Mouse (Mus musculus) urinary bladder, postnatal 10 days (tissue): Measurements from ENCODE around the gene Nfat5.
A peak's percentile ranks its signal among the peaks of the same experiment; 100 is the strongest.

Experiments
- DNase-seq: peaks from one replicate; pipeline ENCODE4 v3.0.0; 2022; ENCODE audit warnings: low spot score

Nfat5 gene

DNA sequence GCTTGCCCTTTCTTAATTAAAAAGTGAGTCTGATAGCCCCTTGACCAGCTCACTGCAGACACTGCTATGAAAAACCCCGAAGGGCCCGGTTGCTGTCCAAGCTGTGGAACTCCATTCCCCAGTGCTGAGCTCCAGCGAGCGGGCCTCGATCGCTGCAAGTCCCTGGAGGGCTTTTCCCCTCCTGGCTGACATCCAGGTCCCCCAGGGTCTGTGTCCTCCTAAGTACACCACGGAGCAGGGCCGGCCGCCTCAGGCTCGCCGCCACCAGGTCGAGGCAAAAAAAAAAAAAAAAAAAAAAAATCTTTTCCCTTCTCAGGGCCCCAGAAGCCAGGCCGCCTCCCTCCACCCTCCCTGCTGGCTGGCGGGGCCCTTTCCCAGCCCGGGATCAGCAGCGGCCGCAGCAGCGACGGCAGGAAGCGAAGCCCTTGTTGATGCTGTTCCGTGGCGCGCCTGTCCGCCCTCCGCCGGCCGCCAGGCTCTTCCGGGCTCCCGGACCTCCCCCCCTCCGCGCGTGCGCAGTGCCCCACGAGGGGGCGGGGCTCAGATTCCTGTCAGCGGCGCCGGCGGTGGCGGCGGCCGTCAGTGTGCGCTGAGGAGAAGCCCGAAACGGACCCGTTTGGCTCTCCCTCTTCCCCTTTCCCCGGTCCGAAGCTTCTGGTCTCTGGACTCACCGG is at the start of gene Nfat5:
Gene Nfat5, plus strand, starts transcription at position 543 of the 674 bp plus-strand sequence.
- peak; percentile 69 for DNase-seq

DNA sequence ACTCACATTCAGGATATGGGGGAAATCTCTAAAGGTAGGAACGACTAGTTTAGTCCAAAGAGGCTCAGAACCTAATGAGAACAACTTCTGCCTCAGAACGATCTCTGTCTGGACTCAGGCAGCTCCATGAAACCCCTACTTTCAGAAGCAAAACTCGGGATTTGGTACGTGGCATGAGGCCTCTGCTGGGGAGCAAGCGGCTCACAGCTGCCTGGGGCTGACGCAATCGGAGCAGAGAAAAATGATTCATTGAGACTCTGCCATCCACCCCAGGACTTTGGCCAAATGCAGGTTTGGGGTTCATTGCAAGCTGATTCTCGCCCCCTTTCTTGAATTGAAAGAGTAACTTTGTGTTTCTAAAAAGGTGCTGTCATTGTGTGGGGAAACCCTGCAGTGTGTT is 49.1 kb upstream of the Nfat5 start:
- DNase-seq, result no peak

DNA sequence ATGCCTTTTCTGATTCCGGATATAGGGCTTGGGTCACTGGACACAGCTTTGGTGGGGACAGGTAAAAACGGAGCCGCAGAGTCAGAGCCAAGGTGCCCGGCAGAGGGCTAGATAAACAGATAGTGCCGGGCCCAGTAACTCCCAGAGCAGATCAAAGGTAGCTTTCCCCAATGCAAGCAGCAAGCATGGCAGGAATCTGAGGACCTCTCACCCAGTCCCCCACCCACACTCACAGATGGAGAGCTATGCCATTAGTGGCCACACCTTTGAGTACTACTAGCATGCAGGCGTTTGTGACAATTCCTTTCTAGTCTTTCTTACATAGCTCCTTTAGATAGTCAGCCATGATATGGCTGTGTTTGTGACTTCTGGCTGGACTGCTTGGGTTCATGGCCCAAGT is 44.8 kb upstream of the Nfat5 start:
- no peak for DNase-seq

DNA sequence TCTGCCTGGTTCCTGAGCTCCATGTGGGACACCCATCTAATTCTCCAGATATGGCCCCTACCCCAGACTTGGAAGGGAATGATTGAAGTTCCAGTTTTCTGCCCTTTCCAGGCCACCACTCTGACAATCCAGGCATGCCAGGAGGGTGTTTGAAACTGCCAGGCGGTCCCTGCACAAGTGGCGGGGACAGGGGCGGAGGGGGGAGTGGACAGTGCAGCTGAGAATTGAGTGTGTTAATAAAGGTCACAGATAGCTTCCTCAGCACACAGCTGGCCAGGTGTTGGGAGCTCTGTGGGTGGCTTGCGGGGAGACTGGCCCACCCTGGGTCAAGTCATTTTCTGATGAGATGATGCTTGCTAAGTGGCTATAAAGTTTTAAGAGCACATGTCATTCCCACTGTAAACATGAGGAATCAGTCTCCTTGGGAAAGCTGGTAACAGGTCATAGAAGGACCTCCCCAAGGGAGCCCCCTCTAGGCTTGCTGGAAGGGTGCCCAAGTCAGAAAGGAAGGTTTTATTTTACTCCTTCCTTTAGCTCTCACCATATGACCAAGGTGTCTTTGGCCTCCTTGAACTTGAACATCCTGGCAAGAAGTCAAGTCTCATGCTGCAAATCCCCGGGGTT is 41.7 kb upstream of the Nfat5 start:
- DNase-seq, result no peak

DNA sequence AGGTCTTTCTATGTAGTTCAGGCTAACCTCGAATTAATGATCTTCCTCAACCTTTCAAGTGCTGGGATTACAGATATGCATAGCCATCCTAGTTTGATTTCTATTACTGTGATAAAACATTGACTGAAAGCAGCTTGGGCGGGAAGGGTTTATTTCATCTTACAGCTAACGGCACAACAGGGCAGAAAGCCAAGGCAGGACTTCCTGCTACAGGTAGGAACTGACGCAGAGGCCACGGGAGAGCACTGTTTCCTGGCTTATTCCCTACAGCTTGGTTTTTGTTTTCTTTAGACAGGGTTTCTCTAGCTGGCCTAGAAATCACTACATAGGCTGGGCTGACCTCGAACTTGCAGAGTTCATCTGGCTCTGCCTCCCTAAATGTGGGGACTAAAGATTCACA is 40.1 kb upstream of the Nfat5 start:
- DNase-seq, result no peak

DNA sequence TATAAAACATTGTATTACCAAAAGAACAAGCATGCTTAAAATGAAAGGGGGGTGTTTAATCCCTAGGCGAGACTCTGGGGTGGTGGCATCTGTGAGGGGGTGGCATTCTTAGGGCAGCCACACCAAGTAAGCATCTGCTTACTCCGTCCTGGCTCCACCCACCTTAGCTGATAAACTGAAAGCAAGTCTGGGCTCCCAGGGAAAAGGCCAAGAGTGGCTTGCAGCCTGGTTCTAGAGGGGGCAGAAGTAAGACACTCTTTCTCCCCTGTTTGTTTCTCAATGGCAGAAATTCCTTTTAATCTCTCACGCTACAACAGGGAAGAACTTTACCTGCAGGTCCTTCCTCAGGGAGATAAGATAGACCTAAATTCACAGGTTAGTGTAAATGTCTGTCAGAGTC is 38.9 kb upstream of the Nfat5 start:
- DNase-seq, result no peak

DNA sequence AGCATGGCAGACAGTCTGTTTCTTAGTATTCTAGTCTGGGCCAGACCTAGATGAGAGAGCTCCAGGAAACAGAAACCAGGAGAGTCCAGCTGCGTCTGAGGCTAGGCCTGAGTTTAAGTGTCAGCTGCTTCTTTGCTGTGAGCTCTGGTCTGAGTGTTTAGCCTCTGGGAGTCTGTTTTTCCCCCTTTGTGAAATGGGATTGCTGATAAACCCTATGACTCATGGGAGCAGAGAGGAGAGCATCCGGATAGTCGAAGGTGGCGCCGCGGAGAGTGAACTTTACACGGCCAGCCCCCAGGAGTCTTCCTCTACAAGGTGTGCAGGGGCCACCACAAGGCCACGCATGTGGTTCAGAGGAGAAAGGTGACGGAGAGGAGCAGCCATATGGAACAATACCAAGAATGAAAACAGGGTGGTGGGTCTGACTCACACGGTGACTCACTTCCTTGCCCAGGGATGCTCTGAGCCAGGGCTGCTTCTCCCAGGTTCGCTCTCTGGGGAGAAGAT is 38.3 kb upstream of the Nfat5 start:
- DNase-seq, result no peak

DNA sequence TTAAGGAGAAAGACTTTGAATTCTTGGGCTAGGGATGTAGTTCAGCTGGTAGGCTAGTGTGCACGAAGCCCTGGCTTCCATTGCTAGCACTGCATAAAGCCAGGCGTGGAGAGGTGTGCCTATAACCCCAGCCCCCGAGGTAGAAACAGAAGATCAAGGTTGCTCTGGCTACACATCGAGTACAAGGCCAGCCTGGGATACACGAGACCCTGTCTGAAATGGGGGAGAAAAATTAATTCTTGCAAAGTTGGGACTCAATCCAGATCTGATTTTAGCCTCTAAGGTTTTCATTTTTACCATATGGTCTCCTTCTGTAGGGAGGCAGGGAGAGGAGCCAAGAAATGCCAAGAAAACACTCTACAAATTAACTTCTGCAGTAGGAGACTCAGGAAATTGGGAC is 36.0 kb upstream of the Nfat5 start:
- DNase-seq, result no peak

DNA sequence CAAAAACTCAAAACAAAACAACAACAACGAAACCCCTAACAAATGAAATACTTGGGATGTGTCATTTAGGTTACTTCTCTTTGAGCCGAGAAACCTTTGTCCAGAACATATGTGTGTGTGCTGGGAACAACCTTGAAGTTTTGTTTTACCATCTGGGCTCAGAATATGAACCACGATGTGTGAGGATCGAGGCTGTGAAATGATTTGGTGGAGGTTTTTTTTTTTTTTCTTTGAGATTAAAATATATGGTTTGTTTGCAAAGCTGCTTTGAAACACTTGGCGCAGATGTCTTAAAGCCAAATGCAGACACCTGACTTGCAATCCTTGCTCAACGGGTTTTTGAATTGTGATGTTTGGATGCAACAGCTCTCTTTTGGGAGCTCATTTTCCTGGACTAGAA is 33.1 kb upstream of the Nfat5 start:
- DNase-seq, result no peak

DNA sequence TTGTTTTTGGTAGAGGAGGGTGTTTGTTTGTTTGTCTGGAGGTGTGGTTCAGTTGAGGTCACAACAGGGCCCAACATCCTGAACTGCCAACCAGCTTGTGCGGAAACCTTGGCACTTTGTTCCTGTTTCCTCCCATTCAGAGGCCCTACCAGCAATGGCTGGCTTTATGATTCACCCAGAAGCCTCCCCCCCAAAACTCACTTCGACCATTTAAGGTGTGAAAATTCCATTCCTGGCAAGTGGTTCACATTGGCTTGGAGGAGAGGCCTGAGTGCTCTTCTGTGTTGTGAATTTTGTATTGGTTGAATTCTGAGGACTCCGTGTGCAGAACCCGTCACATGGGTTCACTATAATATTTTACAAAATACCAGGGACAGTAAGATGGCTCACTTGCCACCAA is 32.1 kb upstream of the Nfat5 start:
- DNase-seq, result no peak

DNA sequence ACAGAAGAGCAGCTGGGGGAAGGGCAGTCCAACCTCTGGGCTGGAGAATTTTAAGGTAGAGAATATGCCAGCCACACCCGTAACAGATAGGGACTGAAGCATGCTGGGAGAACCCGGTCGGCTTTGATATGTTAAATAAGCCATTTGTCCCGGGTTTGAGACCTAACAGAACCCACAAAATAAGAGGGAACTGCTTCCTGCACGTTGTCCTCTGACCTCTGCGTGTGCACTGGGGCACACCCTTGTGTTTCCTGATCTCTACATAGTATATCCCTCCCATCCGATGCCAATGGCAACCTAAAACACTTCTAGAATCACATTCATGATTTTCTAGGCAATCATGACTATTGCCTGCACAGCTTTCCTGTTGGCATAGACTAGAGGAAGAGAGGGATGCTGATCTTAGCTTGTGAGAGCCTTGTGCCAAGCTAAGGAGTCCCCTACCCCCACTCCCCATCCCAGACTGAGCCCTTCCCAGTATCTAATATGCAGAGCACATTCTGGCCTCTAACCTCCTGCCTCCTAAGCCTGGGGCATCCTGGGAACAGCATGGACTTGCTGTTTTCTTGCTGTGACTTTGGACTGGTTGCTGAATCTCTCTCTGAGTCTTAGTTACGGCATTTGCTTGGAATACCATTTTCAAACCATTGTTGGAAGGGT is 31.1 kb upstream of the Nfat5 start:
- DNase-seq, result no peak

DNA sequence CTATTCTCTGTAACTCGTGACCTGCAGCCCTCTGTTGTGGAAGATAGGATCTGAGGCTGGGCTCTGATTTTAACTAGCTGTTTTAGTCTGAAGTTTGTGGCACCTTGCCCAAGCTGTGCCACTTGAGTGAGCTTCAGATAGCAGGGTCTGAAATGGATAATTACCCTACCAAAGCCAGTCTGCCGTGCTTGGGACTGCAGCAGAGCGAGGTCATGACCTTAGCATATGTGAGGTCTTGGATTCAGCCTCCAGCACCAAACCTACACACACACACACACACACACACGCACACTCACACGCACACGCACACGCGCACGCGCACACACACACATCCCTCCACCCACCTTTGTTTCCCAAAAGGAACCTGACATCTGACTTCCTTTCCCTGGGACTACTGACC is 27.5 kb upstream of the Nfat5 start:
- DNase-seq, result no peak

DNA sequence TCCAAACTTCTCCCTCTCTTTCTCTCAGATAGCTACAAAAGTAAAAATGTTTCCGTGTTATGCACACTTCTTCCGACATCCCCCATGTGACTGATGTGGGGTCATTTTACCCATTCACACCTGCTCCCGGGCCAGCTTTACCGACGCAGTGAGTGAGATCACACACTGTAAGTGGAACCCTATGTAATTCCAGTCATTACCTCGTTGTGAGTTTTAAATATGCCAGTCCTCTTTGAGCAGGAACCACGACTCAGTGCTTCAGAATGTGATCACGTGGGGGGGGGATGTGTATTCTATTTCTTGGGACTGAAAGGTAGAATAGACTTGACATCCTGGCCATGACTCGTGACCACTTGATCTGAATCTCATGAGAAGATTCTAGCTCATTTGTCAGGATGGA is 24.8 kb upstream of the Nfat5 start:
- DNase-seq, result no peak

DNA sequence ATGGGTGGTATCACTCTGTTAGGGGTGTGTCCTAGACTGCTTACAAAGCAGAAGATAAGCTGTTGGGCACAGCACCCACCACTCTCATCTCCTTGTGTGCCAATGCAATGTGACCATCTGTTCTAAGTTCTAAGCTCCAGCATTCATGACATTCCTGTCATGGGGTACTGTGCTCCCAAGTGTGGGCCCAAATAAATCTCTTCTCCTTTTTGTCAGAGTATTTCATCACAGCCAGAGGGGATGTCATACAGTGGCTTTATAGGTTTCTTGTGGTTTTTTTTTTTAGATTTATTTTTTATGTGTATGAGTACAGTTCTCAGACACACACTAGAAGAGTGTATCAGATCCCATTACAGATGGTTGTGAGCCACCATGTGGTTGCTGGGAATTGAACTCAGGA is 24.1 kb upstream of the Nfat5 start:
- no peak for DNase-seq

DNA sequence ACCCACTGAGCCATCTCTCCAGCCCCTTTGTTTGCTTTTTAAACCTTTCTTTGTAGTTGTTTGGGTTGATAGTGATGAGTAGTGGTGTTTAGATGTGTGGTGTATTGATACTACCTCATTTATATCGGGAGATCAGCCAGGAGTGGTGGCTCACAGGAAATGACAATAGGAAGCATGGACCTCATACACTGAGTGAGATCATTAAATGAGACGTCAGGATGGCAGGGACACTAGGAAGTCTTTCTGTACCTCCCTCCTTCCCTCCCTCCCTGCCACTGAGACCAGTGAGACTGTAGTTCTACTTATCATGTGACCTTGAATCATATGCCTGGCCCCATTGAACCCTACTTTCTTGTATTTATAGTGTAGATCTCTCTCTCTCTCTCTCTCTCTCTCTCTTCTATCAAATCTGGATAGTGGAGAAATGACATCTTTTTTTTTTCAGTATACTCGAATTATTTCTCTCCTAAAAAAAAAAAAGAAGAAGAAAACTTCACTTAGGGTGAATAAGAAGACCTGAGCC is 23.6 kb upstream of the Nfat5 start:
- no peak for DNase-seq

DNA sequence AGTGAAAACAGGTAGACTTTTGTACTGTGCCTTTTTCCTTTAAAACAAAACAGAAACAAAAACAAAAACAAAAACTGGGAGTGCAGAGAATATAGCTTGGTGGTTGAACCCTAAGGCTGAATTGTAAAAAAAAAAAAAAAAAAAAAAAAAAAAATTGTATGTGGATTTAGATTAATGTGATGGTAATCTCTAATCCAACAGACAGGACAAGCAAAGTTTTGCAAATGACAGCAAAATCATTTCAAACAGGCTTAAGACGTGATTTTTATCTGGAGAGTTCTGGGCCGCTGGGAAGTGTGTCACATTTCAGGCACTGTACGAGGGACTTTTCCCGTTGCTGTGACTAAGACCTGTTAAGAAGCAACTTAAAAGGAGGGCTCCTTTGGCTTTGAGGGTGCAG is 23.0 kb upstream of the Nfat5 start:
- no peak for DNase-seq

DNA sequence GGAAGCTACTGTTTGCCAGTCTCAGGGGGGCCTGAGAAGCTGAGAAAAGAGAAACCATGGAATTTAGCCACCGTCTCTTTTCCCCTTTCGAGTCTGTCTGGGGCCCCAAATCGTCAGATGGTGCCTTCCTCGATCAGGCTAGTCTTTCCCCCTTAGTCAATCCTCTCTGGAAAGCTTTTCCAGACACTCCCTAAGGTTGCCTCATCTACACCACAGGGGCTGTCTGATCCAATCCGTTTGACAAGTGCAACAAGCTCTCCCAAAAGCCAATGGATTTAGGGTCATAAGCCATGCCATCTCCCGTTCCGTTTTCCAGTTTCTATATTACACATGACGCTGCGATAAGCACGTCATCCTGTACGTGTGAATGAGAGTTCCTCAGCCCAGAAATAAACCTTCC is 22.5 kb upstream of the Nfat5 start:
- no peak for DNase-seq

DNA sequence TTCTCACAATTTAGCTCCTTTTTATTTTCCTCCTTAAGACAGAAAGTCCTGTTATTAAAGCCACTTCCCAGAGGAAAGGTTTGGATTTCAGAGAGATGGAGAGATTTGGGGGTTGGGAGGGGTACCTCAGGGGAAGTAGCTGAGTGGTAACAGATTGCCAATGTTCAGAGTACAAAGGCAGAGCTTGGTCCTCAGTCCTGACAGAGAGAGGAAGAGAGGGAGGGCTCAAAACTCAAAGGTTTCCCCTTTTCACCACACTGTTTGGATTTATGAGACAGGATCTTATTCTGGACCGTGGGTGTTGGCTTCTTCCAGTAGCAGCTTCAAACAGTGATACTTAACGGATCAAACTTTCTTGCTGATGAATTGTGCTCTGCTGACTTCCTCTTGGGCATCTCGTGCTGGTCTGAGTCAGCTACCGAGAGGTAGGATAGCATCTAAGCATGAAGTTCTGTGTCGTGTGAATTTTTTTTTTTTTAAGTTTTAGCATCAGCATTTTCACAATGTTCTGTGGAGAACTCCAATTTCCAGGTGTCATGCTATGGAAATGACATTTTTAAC is 15.9 kb upstream of the Nfat5 start:
- DNase-seq, result no peak

DNA sequence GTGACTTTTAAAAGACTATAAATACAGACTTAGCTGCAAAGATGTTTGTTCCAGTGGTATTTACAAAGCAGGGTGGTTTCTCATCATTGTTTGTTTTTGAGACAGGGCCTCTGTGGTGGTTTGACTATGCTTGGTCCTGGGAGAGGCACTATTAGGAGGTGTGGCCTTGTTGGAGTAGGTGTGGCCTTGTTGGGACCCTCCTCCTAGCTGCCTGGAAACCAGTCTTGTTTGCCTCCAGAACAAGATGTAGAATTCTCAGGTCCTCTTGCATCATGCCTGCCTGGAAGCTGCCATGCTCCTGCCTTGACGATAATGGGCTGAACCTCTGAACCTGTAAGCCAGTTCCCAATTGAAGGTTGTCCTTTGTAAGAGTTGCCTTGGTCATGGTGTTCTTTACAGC is 14.7 kb upstream of the Nfat5 start:
- no peak for DNase-seq

DNA sequence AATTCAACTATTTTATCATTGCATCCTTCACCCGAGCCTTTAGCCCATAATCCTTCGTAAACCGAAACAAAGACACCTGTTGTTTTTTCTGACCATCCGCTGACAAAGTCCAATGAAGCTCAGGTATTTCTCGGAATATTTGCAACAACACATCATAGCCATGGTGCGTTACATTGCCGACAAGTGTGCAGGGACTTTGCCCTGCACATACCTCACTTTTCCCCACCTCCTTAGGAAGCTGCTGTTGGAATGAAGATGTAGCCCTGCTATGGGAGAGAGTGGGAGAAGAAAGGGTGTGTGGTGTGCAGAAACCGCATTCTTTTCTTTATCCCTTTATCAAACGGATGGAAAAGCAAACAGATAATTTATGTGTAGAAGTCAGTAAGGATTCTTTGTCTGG is 6.6 kb upstream of the Nfat5 start:
- DNase-seq, result no peak

DNA sequence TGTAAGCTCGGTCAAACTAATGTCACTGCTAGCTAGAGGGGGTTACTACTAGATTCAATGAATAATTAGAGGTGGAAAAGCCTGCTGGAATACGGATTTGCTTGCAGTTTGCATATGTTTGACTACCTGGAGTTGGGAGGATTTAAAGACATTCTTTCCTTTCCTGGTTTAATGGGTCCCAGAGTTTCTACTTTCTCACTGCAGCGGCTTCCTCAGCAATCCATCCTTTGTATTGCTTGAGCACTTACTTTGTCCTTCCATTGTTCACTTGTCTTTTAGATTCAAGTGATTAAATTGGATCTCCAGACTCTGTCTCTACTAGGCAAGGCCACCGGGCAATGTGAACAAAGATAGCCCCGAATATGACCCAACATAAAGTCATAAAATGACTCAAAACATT is 5.7 kb upstream of the Nfat5 start:
- no peak for DNase-seq

DNA sequence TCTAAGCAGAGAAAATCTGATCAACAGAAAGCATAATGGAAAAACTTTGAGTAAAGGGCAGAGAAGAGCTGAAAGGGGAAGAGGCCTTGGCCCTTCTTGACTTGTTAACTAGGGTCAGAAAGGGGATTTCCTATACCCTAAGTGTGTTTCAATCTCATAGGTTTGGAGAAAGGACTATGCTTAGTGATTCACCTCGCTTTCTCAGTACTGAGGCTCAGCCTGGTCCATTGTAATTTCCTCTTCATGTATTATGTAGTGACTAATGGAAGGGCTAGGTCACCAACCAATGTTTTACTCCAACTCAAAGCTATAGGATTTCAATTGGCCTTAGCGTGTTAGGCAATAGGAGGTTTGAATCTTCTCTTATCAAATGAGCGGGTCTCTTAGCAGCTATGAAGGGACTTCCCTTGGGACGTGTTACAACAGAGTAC is 2.1 kb upstream of the Nfat5 start:
- no peak for DNase-seq
